Mouse (Mus musculus): Measurements from ENCODE around the gene Olfr1270.

- no peak for TF ChIP-seq ZC3H11A (IDR thresholded peaks at IDR 0.05; ENCODE audit: borderline replicate concordance, low read depth, low read length)
- no peak for TF ChIP-seq HCFC1 (IDR thresholded peaks at IDR 0.05; ENCODE audit: borderline replicate concordance, insufficient read depth, low read length)
- TF ChIP-seq CHD2 (IDR thresholded peaks at IDR 0.05; ENCODE audit: low read depth, low read length) = no peak
- TF ChIP-seq ZNF384 (IDR thresholded peaks at IDR 0.05; ENCODE audit: low read depth, low read length) = no peak
- no peak for TF ChIP-seq MAFK (IDR thresholded peaks at IDR 0.05; ENCODE audit: insufficient read depth, low read depth, low read length)
Observed at GRCm38 (mm10) chr2:90153916-90154315, 1.0 kb upstream of the Olfr1270 start.
